Mouse (Mus musculus): ENCODE data around the gene Gpn3.

DNA sequence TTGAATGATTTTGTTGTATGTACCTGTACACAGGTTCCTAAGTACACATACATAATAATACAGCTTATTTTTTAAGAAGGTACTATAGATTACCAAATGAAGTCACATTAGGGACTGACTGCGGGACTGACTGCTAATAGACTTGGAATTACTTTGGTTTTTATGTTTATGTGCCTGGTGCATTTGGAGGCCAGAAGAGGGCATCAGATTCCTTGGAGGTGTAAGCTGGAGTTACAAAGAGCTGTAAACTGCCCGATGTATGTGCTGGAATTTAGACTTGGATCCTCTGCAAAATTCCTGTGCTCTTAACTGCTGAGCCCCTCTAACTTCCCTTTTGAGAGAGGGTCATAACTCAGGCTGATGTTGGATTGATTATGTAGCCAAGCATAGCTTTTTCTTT is 53.9 kb downstream of the Gpn3 start:
- no peak for TF ChIP-seq CTCF (IDR thresholded peaks at IDR 0.05; ENCODE audit: borderline replicate concordance, insufficient read depth, low read depth, low read length)
- TF ChIP-seq POLR2A (IDR thresholded peaks at IDR 0.05; ENCODE audit: borderline replicate concordance, insufficient read depth, low read length) = no peak
